Mouse (Mus musculus) embryonic facial prominence, embryonic 10.5 days (tissue): ENCODE measurements around the gene Slc2a12. TPM values are rescaled to one million over a fixed set of nuclear protein-coding genes. Genes with fewer than 3 reads are reported as not detected.
A peak's percentile ranks its signal among the peaks of the same experiment; 100 is the strongest.

Experiments used
- DNase-seq: peaks from one replicate; pipeline ENCODE4 v3.0.0-alpha.2; 2017; ENCODE audit warnings: low spot score
- H3K27ac ChIP-seq: fragments of 300-500 bp; sonication (generic); replicated peaks from 2 replicates; pipeline ENCODE4 v1.5.1; 2016; ENCODE audit warnings: mild to moderate bottlenecking
- H3K27me3 ChIP-seq: fragments of 300-500 bp; sonication (generic); replicated peaks from 2 replicates; pipeline ENCODE4 v1.6.1; 2016; ENCODE audit warnings: low read depth, mild to moderate bottlenecking; ENCODE audit not compliant: poor library complexity, severe bottlenecking
- H3K36me3 ChIP-seq: fragments of 300-500 bp; sonication (generic); replicated peaks from 2 replicates; pipeline ENCODE4 v1.6.1; 2016; ENCODE audit warnings: mild to moderate bottlenecking, moderate library complexity
- H3K4me1 ChIP-seq: fragments of 300-500 bp; sonication (generic); 2 replicates; pipeline ENCODE4 v1.6.1; 2016
- H3K4me3 ChIP-seq: fragments of 300-500 bp; sonication (generic); 2 replicates; pipeline ENCODE4 v1.5.1; 2016; ENCODE audit warnings: mild to moderate bottlenecking, moderate library complexity
- H3K9me3 ChIP-seq: fragments of 300-500 bp; sonication (generic); 2 replicates; pipeline ENCODE4 v1.6.1; 2016; ENCODE audit warnings: mild to moderate bottlenecking
- WGBS: fragments of 180-500 bp; shearing (Covaris S2); methylation state at CpG from one replicate; pipeline ENCODE4 v1.1.7; 2016; 5-methylcytosine and 5-hydroxymethylcytosine counted together
- polyA plus RNA-seq: library from polyadenylated mRNA; unstranded; fragments of >200 nt; fragmentation: Nextera tagmentation; extraction: Ambion mirVana; gene quantifications from 2 replicates; pipeline ENCODE4 v1.2.1, GENCODE M21; 2016

Slc2a12 gene
- polyA plus RNA-seq, 1 experiment from 2014 or later: 1.7 TPM

DNA sequence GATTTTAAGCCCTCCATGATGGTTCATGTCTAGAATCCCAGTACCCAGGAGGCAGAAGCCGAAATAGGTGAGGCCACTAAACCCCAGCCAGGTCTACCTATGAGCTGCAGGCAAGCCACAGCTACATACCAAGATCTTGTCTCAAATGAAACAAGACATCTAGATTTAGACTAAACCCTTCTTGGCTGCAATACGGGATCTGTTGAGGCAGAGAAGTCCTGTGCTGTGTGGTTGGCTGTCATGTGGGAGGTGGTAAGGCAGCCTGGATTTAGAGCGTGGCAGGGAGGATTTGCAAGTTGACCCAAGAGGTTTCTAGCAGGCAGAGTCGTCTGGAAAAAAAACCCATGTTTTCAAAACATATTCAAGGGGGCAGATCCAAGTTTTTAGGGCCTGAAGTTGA is 12.9 kb upstream of the Slc2a12 start:
- H3K27me3 ChIP-seq: no peaks in the 10 kb centered on the region
- no peak overlapping the region for H3K27ac ChIP-seq
- WGBS: 73% methylated on average over 4 of the region's 4 CpGs
- no peak overlapping the region for H3K4me3 ChIP-seq
- H3K36me3 ChIP-seq: no peaks in the 10 kb centered on the region
- peaks cover 8% of the 10 kb centered on the region for H3K4me1 ChIP-seq
- H3K9me3 ChIP-seq: no peaks in the 10 kb centered on the region
- no peak for DNase-seq

DNA sequence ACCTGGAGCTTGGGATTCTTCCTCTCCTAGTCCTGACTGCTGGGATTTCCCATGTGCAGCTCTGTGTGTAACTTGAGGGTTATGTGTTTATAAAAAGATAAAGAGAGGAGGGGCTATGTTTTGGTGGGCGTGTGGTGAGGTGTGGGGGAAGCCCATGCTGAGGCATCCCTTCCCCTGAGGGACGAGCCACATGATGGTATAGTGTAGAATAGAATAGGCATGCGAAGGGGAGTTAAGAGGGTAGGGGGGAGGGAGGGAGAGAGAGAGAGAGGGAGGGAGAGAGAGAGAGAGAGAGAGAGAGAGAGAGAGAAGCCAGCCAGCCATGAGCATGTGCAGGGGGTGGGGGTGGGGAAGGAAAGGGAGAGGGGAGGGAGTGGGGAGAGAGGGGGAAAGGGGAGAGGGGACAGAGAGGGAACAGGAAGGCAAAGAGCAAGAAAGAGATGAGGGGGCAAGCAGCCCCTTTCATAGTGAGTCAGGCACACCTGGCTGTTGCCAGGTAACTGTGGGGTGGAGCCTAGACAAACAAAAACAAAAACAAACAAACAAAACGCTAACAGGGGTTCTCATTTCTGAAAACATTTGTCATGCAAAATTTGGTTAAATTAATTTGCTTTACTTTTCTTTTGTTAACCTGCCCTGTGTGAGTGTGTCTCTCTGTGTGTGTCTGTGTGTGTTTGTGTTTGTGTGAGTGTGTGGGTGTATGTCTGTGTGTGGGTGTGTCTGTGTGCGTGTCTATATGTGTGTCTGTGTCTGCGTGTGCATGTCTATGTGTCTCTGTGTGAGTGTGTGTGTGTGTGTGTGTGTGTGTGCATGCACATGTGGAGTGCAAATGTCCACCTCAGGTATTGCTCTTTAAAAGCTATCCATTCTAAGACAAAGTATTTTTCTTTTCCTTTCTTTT is 11.2 kb upstream of the Slc2a12 start:
- Histone ChIP-seq H3K27ac (peak overlapping the region; percentile 35; the same call in 1 of the 2 replicates), H3K4me3 (no peak overlapping the region), H3K9me3 (no peaks in the 10 kb centered on the region), H3K27me3 (no peaks in the 10 kb centered on the region), H3K36me3 (no peaks in the 10 kb centered on the region), H3K4me1 (peaks cover 8% of the 10 kb centered on the region)
- 39% methylated on average over 6 of the region's 6 CpGs for WGBS
- no peak for DNase-seq

GRCm38 (mm10) chr10:22637241-22637640 is 7.6 kb upstream of the Slc2a12 start:
- H3K27me3 ChIP-seq: no peaks in the 10 kb centered on the region
- H3K36me3 ChIP-seq: no peaks in the 10 kb centered on the region
- H3K4me1 ChIP-seq: peaks cover 8% of the 10 kb centered on the region
- no peak for DNase-seq
- no peak overlapping the region for H3K27ac ChIP-seq
- no peak overlapping the region for H3K4me3 ChIP-seq
- WGBS: 52% methylated on average over 3 of the region's 3 CpGs
- H3K9me3 ChIP-seq: no peaks in the 10 kb centered on the region

DNA sequence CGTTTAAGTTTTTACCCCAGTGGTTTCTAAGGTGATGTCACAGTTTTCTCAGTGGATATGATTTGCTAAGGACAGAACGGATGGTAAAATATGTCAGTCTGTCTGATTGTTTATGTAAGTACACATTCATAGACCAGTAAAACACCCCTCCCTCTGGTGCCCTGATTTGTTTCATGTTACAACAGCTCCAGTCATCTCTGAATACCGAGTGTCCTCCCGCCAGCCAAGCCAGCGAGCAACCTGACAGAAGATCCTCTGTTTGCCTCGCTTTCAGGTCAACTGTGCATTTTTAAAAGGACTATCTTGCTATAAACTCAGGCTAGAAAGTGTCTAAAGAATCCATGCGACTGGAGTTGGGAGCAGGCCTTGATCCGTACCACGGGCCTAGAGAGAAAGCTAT is 640 bp upstream of the Slc2a12 start:
- no peaks in the 10 kb centered on the region; the same call in 1 of the 2 replicates for H3K9me3 ChIP-seq
- no peak for DNase-seq
- H3K36me3 ChIP-seq: no peaks in the 10 kb centered on the region
- H3K4me1 ChIP-seq: peaks cover 17% of the 10 kb centered on the region
- 0 out of 2 replicates have a peak, but pooled peaks cover 5% of the 10 kb centered on the region for H3K27me3 ChIP-seq
- peak overlapping the region; percentile 65; the same call in 1 of the 2 replicates for H3K4me3 ChIP-seq
- H3K27ac ChIP-seq: peak overlapping the region; percentile 84
- 55% methylated on average over 9 of the region's 9 CpGs for WGBS

- 86% methylated on average over 4 of the region's 4 CpGs for WGBS
- 0 out of 2 replicates have a peak, but pooled peaks cover 5% of the 10 kb centered on the region for H3K27me3 ChIP-seq
- H3K4me1 ChIP-seq: peaks cover 16% of the 10 kb centered on the region
- H3K9me3 ChIP-seq: no peaks in the 10 kb centered on the region; the same call in 1 of the 2 replicates
- DNase-seq: no peak
- H3K36me3 ChIP-seq: no peaks in the 10 kb centered on the region
- no peak overlapping the region for H3K4me3 ChIP-seq
- no peak overlapping the region for H3K27ac ChIP-seq
Measured at GRCm38 (mm10) chr10:22648702-22649101, 3.9 kb downstream of the Slc2a12 start.

GRCm38 (mm10) chr10:22653820-22654219 is 9.0 kb downstream of the Slc2a12 start:
- Histone ChIP-seq H3K9me3 (no peaks in the 10 kb centered on the region), H3K27me3 (no peaks in the 10 kb centered on the region), H3K27ac (no peak overlapping the region), H3K4me1 (peaks cover 13% of the 10 kb centered on the region), H3K36me3 (no peaks in the 10 kb centered on the region), H3K4me3 (no peak overlapping the region)
- 42% methylated on average over 6 of the region's 6 CpGs for WGBS
- DNase-seq: no peak

DNA sequence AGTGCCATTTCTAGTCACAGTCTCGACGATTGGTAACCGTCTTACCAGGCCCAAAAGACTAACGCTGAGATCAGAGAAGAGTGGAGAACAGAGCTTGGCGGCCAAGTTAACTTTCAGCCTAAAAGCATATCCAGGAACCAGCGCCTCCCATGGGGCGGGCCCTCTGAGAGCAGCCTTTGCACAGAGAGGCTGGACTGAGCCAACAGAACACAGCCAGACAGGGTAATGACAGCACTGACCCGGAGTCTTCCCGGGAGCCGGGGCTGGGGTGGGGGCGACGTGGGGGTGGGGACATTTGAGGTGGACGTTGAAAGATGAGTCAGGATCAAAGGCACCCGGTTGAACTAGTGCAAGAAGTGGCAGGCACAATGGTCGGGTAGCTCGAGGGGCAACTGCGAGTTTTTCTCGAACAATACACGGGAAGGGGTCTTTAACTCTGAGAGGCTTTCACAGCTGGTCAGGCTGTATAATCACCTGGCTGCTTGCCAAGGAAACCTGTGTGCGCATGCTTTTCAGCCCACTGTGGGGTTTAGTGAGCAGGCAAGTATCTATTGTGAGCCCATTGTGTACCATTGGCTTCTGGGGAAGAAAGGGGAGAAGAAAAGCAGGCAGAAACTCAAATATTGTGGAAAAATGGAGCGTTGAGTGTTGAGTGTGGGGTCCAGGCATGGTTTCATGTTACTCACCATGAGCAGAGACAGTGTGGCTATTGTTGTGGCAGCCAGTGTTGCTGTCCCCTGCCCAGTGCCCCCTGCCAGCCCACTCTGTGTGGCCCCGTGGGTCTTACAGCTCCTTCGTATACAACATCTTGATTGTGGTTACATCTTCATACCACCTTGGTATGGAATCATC is 13.9 kb downstream of the Slc2a12 start:
- H3K27me3 ChIP-seq: no peaks in the 10 kb centered on the region
- WGBS: 38% methylated on average over 23 of the region's 23 CpGs
- H3K4me3 ChIP-seq: 0 out of 2 replicates have a peak overlapping the region, but pooled peaks have one; percentile 13
- H3K9me3 ChIP-seq: no peaks in the 10 kb centered on the region
- peak overlapping the region; percentile 63 for H3K27ac ChIP-seq
- H3K4me1 ChIP-seq: peaks cover 19% of the 10 kb centered on the region
- no peaks in the 10 kb centered on the region for H3K36me3 ChIP-seq
- peak; percentile 57 for DNase-seq

GRCm38 (mm10) chr10:22659386-22659725 is 14.5 kb downstream of the Slc2a12 start:
- Histone ChIP-seq H3K27me3 (no peaks in the 10 kb centered on the region), H3K9me3 (no peaks in the 10 kb centered on the region), H3K4me1 (peaks cover 15% of the 10 kb centered on the region), H3K27ac (peak overlapping the region; percentile 63), H3K36me3 (no peaks in the 10 kb centered on the region), H3K4me3 (no peak overlapping the region)
- WGBS: 82% methylated on average over 10 of the region's 10 CpGs
- no peak for DNase-seq

- Histone ChIP-seq H3K4me3 (no peak overlapping the region), H3K36me3 (no peaks in the 10 kb centered on the region), H3K27me3 (no peaks in the 10 kb centered on the region), H3K4me1 (peaks cover 15% of the 10 kb centered on the region), H3K27ac (no peak overlapping the region), H3K9me3 (no peaks in the 10 kb centered on the region)
- DNase-seq: no peak
- WGBS: 91% methylated on average over 5 of the region's 5 CpGs
Measured at GRCm38 (mm10) chr10:22660286-22661000, 15.6 kb downstream of the Slc2a12 start.

DNA sequence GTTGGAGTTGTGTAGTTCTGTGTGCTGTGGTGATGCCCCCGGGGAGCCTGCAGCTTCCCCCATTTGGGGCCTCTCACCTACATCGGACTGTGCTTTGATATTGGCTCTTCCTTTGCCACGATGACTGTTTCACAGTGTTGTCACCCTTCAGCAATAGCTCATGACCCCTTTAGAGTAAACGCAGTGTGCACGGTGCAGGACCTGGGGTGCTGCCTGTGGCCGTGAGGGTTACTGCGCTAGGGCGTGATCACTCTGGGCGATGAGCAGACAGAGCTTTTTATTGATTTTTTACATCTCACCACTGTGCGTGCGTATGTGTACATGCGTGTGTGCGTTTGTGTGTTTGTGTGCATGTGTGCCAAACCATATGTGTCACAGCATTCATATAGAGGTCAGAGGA is 23.7 kb downstream of the Slc2a12 start:
- H3K4me1 ChIP-seq: peaks cover 6% of the 10 kb centered on the region
- DNase-seq: no peak
- no peaks in the 10 kb centered on the region for H3K27me3 ChIP-seq
- H3K4me3 ChIP-seq: no peak overlapping the region
- H3K27ac ChIP-seq: no peak overlapping the region
- 91% methylated on average over 13 of the region's 13 CpGs for WGBS
- H3K9me3 ChIP-seq: no peaks in the 10 kb centered on the region
- H3K36me3 ChIP-seq: no peaks in the 10 kb centered on the region

- no peak overlapping the region for H3K4me3 ChIP-seq
- H3K4me1 ChIP-seq: peaks cover 8% of the 10 kb centered on the region
- no peaks in the 10 kb centered on the region for H3K36me3 ChIP-seq
- H3K27me3 ChIP-seq: no peaks in the 10 kb centered on the region
- H3K9me3 ChIP-seq: no peaks in the 10 kb centered on the region
- no peak for DNase-seq
- no peak overlapping the region for H3K27ac ChIP-seq
- 92% methylated on average over 8 of the region's 8 CpGs for WGBS
Measured at GRCm38 (mm10) chr10:22674176-22674575, 29.4 kb downstream of the Slc2a12 start.
